Mouse (Mus musculus): ENCODE data around the gene Cage1.
A peak's percentile ranks its signal among the peaks of the same experiment; 100 is the strongest.

Gene Cage1

GRCm38 (mm10) chr13:37964128-37965087 lies 72.5 kb downstream of the Cage1 start:
- no peak for DNase-seq

GRCm38 (mm10) chr13:37963354-37964007 lies 73.4 kb downstream of the Cage1 start:
- peak; percentile 71 to 84 for DNase-seq

- no peak for DNase-seq
Observed at GRCm38 (mm10) chr13:37962541-37962940, 74.3 kb downstream of the Cage1 start.

GRCm38 (mm10) chr13:37959936-37960335 lies 76.9 kb downstream of the Cage1 start:
- no peak for DNase-seq

- DNase-seq, result peak; percentile 30 to 53
Observed at GRCm38 (mm10) chr13:37959239-37959907, 77.5 kb downstream of the Cage1 start.

GRCm38 (mm10) chr13:37958498-37959238 lies 78.2 kb downstream of the Cage1 start:
- DNase-seq, result no peak

All from kidney, postnatal 36 days (tissue).